Mouse (Mus musculus) MEL (cell line): ENCODE measurements around the gene Chst12.

ENCODE experiments used
- CHD2 ChIP-seq: IDR thresholded peaks from 2 replicates; pipeline ENCODE4 v1.6.1; 2011; ENCODE audit warnings: low read length, improper control_type of control experiment
- CTCF ChIP-seq, 3 experiments: IDR thresholded peaks in 2 of 3; conservative IDR thresholded peaks in 1 of 3; 2 replicates each; pipeline ENCODE4 v1.5.1; 2011 to 2012; ENCODE audit warnings: low read length in 3 of 3, low read depth in 2 of 3, mild to moderate bottlenecking in 2 of 3, improper control_type of control experiment in 1 of 3, inconsistent platforms in 1 of 3, mixed read lengths in 1 of 3, moderate library complexity in 1 of 3; ENCODE audit not compliant: control insufficient read depth in 1 of 3, insufficient read depth in 1 of 3, poor library complexity in 1 of 3, severe bottlenecking in 1 of 3
- E2F4 ChIP-seq: IDR thresholded peaks from 2 replicates; pipeline ENCODE4 v1.6.1; 2011; ENCODE audit warnings: low read depth, low read length, improper control_type of control experiment, borderline replicate concordance
- ELF1 ChIP-seq: IDR thresholded peaks from 2 replicates; pipeline ENCODE4 v1.6.1; 2014; ENCODE audit warnings: low read depth, mild to moderate bottlenecking, inconsistent platforms, low read length, improper control_type of control experiment, moderate library complexity
- HCFC1 ChIP-seq: IDR thresholded peaks from 2 replicates; pipeline ENCODE4 v1.6.1; 2012; ENCODE audit warnings: low read depth, mild to moderate bottlenecking, inconsistent platforms, low read length, improper control_type of control experiment, moderate library complexity
- MYB ChIP-seq: IDR thresholded peaks from 2 replicates; pipeline ENCODE4 v1.6.1; 2011; ENCODE audit warnings: mild to moderate bottlenecking, low read depth, low read length, improper control_type of control experiment
- POLR2A ChIP-seq, 2 experiments: IDR thresholded peaks; 2 replicates each; pipeline ENCODE4 v1.6.1; 2011 to 2012; ENCODE audit warnings: low read length in 2 of 2, mild to moderate bottlenecking in 2 of 2, control low read depth in 1 of 2, improper control_type of control experiment in 1 of 2, low read depth in 1 of 2, moderate library complexity in 1 of 2; ENCODE audit not compliant: control insufficient read depth in 1 of 2, insufficient read depth in 1 of 2, poor library complexity in 1 of 2
- ZKSCAN1 ChIP-seq: IDR thresholded peaks from 2 replicates; pipeline ENCODE4 v1.6.1; 2012; ENCODE audit warnings: low read depth, mild to moderate bottlenecking, inconsistent platforms, low read length, improper control_type of control experiment, moderate library complexity
- ZMIZ1 ChIP-seq: IDR thresholded peaks from 2 replicates; pipeline ENCODE4 v1.6.1; 2012; ENCODE audit warnings: low read depth, mild to moderate bottlenecking, inconsistent platforms, low read length, improper control_type of control experiment, moderate library complexity
- ZNF384 ChIP-seq: IDR thresholded peaks from 2 replicates; pipeline ENCODE4 v1.6.1; 2012; ENCODE audit warnings: low read depth, mild to moderate bottlenecking, inconsistent platforms, low read length, improper control_type of control experiment

DNA sequence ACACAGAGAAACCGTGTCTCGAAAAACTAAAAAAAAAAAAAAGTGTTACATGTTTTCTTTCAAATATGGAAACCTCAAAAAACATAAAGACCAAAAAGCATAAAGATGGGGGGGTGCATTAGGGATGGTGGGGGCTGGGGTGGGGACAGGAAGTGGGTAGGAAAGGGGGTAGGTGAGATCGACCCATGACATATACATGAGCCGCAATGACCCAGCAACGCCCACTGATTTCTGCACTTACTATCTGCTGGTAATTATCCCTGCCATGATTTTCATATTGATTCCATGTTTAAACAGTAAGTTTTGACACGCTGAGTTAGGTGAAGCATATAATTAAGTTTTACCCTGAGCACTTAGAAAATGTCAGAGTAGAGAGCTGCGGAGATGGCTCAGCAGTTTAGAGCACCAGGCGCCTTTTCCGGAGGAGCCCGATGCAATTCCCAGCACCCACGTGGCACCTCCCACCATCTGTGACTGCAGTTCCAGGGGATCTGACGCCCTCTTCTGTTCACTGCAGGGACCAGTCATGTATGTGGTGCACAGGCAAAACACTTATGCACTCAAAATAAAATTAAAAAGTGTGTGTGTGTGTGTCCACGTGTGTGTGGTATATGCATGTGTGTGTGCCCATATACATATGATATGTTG, 65.0 kb downstream of the Chst12 start:
- TF ChIP-seq CTCF (IDR thresholded peaks at IDR 0.05 in 2 of 3, conservative IDR thresholded peaks at IDR 0.05 in 1 of 3; ENCODE audit: control insufficient read depth in 1 of 3, insufficient read depth in 1 of 3, low read depth in 2 of 3, low read length in 3 of 3, poor library complexity in 1 of 3, severe bottlenecking in 1 of 3), result peak in 2 of 3 experiments; percentile 20 to 23; a peak in 1 of 6 replicates
- no peak for TF ChIP-seq CHD2
- TF ChIP-seq POLR2A (IDR thresholded peaks at IDR 0.05; ENCODE audit: control insufficient read depth in 1 of 2, insufficient read depth in 1 of 2, low read depth in 1 of 2, low read length in 2 of 2, poor library complexity in 1 of 2), result no peak
- no peak for TF ChIP-seq ZMIZ1
- no peak for TF ChIP-seq ZKSCAN1
- no peak for TF ChIP-seq ELF1
- TF ChIP-seq MYB, result no peak
- TF ChIP-seq ZNF384, result no peak
- no peak for TF ChIP-seq E2F4
- no peak for TF ChIP-seq HCFC1
